Mouse (Mus musculus): Measurements from ENCODE around the gene Fxyd2.
A peak's percentile ranks its signal among the peaks of the same experiment; 100 is the strongest.

The Fxyd2 gene

GRCm38 (mm10) chr9:45395218-45395617, 4.3 kb upstream of the Fxyd2 start:
- no peak for DNase-seq

GRCm38 (mm10) chr9:45395796-45396195, 3.7 kb upstream of the Fxyd2 start:
- DNase-seq: no peak

- peak; percentile 78 for DNase-seq
These were observed 1.1 kb upstream of the Fxyd2 start for GRCm38 (mm10) chr9:45398336-45398735.

- no peak for DNase-seq
These were observed 2.4 kb downstream of the Fxyd2 start for GRCm38 (mm10) chr9:45401851-45402250.

GRCm38 (mm10) chr9:45402957-45403356, 3.5 kb downstream of the Fxyd2 start:
- no peak for DNase-seq

- no peak for DNase-seq
These were observed 6.2 kb downstream of the Fxyd2 start for GRCm38 (mm10) chr9:45405694-45406093.

- no peak for DNase-seq
These were observed 7.3 kb downstream of the Fxyd2 start for GRCm38 (mm10) chr9:45406808-45407207.

GRCm38 (mm10) chr9:45407706-45408675, 8.5 kb downstream of the Fxyd2 start:
- DNase-seq: peak; percentile 78

- no peak for DNase-seq
These were observed 10.7 kb downstream of the Fxyd2 start for GRCm38 (mm10) chr9:45410193-45410592.

- DNase-seq: no peak
These were observed 11.1 kb downstream of the Fxyd2 start for GRCm38 (mm10) chr9:45410614-45411013.

- DNase-seq: no peak
These were observed 11.6 kb downstream of the Fxyd2 start for GRCm38 (mm10) chr9:45411111-45411510.

- peak; percentile 56 for DNase-seq
These were observed 12.3 kb downstream of the Fxyd2 start for GRCm38 (mm10) chr9:45411803-45412202.

GRCm38 (mm10) chr9:45412287-45412686, 12.8 kb downstream of the Fxyd2 start:
- peak; percentile 84 for DNase-seq

GRCm38 (mm10) chr9:45412700-45413477, 13.4 kb downstream of the Fxyd2 start:
- no peak for DNase-seq

GRCm38 (mm10) chr9:45413478-45414140, 14.1 kb downstream of the Fxyd2 start:
- DNase-seq: no peak

GRCm38 (mm10) chr9:45415912-45416311, 16.4 kb downstream of the Fxyd2 start:
- peak; percentile 65 for DNase-seq

- peak; percentile 58 for DNase-seq
These were observed 17.8 kb downstream of the Fxyd2 start for GRCm38 (mm10) chr9:45417245-45417644.

- DNase-seq: no peak
These were observed 18.8 kb downstream of the Fxyd2 start for GRCm38 (mm10) chr9:45418252-45418651.

- DNase-seq: no peak
These were observed 21.7 kb downstream of the Fxyd2 start for GRCm38 (mm10) chr9:45421209-45421608.

GRCm38 (mm10) chr9:45422761-45423298, 23.4 kb downstream of the Fxyd2 start:
- peak; percentile 70 for DNase-seq

GRCm38 (mm10) chr9:45426456-45426855, 27.0 kb downstream of the Fxyd2 start, which contains the start of gene Dscaml1:
TSS of gene Dscaml1 (plus strand) at chr9:45426628.
- DNase-seq: peak; percentile 82

GRCm38 (mm10) chr9:45429392-45429791, 29.9 kb downstream of the Fxyd2 start:
- DNase-seq: no peak

All from cerebellum, adult 11-12 months (tissue).